Mouse (Mus musculus) right cerebral cortex, postnatal 10 days (tissue): Measurements from ENCODE around the gene Thg1l.

Experiments
- DNase-seq, 2 experiments: peaks; one replicate each; pipeline ENCODE4 v3.0.0; 2021; ENCODE audit warnings: low spot score in 2 of 2

Gene Thg1l

DNA sequence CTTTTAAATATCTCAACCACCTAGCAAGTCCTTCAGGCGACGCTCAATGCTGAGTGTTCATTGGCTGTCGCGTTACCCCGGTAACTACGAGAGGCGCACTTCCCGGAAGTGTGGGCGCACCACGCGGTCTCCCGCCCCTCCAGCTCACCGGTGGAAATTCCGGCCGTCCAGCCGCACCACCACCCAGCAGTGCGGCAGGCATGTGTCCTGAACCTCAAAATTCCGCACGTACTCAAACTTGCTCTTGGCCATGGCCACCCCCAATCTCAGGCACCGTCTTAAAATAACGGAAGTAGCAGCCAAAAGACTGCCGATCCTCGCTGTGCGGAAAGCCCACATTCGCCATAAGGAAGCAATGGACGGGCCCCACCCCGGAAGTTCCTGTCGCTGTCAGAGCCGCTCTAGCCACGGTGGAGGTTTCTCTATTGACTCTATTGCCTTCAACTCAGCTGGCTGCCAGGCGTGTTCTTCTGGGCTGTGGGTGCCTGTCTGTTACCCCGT is at the start of gene Thg1l:
Gene Thg1l, minus strand, starts transcription at position 368 of the 501 bp plus-strand sequence.
- peak; percentile 93 to 94 for DNase-seq

DNA sequence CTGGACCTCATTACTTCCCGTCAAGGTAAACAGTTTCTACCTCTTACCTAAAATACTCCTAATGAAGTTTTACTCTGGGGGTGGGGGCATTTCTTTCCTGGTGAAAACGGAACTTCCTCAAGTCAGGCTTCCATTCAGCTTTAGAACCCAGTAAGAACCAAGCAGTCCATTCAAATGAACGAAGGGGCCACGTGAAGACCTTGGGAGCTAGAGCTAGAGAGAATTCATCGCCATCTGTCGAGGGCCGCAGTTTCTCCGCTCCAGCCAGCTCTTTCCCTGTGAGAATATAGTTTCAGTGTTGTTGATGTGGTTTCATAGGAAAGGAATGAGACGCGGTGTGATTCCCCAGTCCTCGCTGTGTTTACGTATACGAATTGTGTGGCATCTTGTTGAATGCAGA is 36.8 kb upstream of the Thg1l start:
- DNase-seq, result no peak

DNA sequence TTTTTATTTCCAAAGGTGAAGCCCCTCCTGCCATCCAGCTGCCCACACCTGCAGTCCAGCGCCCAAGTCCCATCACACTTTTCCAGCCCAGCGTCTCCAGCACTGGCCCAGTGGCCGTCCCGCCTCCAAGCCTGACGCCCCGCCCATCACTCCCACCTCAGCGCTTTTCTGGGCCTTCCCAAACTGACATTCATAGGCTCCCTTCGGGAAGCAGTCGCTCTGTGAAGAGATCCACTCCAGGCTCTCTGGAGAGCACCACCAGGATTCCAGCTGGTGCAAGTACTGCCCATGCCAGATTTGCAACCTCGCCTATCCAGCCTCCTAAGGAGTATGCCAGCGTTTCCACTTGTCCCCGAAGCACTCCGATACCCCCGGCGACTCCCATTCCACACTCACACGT is 36.3 kb upstream of the Thg1l start:
- DNase-seq, result peak; percentile 29

DNA sequence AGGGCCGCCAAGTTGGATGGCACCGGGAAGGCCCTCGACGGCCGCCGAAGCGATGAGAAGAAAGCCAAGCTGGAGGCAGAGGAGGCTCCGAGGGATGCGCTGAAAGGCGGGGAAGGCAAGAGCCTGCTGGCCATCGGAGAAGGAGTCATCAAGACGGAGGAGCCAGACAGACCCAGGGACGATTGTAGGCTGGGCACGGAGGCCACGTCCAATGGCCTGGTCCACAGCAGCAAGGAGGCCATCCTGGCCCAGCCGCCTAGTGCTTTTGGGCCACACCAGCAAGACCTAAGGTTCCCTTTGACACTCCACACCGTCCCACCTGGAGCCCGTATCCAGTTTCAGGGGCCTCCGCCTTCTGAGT is 25.6 kb upstream of the Thg1l start:
- no peak for DNase-seq

DNA sequence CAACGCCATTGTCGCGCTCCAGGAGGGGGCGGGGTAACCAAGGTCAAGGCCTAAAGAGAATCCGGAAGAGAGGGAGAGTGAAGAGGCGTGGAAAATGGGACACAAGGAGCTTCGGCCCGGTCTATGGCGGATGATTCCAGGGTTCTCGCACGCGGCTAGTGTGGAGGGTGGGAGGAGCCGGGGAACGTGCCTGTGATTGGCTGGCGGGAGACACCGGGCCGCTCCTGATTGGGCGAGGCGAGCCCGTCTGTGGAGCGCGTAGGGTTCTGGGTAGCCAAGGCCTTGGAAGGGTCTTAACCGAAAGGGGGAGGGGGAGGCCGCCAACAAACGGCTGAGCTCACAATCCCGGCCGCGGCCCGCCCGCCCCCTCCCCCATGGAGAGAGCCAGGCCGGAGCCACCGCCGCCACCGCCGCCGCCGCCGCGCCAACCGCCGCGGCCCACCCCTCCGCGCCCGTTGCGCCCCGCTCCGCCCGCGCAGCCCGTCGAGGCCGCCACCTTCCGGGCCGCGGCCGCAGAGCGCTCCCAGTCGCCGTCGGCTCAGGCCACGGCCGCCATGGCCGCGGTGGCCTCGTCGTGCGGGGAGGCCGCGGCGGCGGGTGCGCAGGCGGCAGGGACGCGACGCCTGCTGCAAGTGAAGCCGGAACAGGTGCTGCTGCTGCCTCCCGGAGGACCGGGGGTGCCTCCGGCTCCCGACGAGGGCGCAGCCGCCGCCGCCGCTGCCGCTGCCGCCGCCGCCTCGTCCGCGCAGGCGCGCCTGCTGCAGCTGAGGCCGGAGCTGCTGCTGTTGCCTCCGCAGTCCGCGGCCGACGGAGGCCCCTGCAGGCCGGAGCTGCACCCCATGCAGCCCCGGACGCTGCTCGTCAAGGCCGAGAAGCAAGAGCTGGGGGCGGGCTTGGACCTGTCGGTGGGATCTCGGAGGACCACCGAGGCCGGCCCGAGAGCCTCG is 24.9 kb upstream of the Thg1l start, which contains the start of gene Sox30:
Gene Sox30, plus strand, starts transcription at position 365 of the 947 bp plus-strand sequence.
- DNase-seq, result peak; percentile 73 to 77

DNA sequence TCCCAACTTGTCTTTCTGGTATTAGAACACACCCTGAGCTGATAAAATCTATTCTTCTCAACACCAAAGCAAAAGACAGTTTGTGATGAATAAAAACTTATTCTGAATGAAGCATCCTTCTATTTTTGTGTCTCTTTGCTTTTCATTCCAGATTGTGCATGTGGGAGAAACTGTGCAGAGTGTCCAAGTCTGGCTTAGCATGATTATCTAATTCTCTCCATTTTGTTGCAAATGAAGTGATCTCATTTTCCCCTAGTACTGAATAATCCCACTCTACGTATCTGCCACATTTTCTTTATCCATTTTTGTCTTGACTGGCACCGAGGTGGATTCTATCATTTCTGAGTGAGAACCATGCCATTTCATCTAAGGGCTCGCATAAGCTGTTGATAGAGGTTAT is 20.8 kb upstream of the Thg1l start:
- no peak for DNase-seq

DNA sequence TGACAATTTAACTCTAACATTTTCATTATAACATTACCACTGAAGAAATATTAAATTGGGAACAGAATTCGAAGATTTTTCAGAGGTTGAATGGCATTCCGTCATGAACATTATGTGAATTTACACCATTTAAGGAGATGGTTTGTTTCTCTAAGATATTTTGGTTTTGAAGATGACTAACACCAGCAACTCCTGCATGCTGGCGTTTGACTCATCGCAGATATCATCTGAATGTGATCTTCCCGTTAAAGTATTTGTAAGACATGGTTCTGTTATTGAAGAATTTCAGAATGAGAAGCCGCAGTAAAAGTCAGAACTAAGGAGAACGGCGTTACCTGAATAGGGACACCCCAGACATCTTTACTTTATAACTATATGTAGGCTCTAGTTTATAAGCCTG is 19.2 kb upstream of the Thg1l start:
- no peak for DNase-seq

DNA sequence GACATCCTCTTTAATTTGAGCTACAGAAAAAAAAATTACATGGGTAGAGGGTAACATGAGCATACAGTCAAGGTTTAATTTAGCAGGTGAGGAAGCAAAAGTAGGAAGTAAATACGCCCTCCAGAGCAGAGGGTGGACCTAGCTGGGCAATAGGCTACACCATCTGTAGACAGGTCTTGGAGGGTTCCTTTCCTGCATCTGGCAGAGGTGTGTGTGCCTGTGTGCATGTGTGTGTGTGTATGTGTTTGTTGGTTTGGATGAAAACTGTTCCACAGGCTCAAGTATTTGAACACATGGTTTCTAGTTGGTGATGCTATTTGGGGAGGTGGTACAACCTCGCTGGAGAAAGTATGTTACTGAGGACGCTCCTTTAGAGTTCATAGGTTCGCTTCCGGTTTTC is 18.3 kb upstream of the Thg1l start:
- no peak for DNase-seq

DNA sequence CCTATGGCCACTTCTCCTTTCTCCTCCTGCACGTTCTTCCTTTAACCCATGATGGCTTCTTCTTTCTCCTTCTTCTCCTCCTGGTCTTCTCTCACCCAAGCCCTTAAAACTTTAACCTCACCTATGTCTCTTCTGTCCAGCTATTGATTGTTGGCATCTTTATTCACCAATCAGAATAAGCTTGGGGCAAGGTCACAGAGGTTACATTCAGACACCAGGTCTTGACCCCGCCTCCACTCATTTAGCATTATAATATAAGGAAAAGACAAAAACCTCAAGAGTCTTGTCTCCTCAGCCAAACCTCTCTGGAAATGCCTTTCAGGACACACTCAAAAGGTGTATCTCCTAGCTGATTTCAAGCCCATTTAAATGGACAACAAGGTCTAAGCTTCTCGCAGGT is 13.2 kb upstream of the Thg1l start:
- no peak for DNase-seq

DNA sequence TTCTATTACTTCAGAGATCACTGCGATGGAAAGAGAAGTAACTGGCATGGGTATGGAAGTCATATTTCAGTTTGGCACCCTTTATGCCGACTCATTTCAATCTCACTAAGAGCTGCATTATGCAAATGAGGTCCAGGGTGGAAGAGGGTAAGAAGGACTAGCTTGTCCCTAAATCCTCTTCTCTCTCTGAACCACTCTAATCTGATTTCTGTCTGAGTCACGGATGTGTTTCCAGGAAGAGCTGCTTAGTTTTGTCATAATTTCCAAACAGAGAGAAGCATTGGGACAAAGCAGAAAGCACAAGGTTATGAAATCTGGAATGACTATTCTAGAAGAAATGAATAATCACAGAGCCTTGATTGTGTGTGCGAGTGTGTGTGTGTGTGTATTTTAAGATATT is 11.6 kb upstream of the Thg1l start:
- no peak for DNase-seq

DNA sequence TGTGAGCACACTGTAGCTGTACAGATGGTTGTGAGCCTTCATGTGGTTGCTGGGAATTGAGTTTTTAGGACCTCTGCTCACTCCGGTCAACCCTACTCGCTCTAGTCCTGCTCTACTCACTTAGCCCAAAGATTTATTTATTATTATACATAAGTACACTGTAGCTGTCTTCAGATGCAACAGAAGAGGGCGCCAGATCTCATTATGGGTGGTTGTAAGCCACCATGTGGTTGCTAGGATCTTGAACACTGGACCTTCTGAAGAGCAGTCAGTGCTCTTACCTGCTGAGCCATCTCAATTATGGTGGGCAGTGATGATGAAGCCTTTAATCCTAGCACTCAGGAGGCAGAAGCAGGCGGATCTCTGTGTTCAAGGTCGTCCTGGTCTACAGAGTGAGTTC is 4.7 kb upstream of the Thg1l start:
- no peak for DNase-seq

DNA sequence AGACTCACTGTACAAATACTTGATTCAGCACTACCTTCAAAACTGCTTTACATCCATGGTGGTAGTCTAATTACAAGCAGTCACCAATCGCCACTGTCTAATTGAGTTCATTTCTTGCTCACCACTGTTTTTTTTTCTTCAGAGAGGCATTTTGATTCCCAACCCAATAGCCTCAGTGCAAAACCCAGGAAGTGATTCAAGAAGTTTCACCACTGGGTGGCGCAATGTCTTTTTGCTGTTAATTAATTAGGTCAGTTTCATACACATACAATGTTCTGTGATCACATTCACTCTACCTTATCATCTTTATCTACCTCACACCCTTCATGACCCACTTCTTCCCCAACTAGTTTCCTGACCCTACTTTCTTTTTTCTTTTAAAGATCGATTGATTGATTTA is 4.3 kb upstream of the Thg1l start:
- DNase-seq, result no peak

DNA sequence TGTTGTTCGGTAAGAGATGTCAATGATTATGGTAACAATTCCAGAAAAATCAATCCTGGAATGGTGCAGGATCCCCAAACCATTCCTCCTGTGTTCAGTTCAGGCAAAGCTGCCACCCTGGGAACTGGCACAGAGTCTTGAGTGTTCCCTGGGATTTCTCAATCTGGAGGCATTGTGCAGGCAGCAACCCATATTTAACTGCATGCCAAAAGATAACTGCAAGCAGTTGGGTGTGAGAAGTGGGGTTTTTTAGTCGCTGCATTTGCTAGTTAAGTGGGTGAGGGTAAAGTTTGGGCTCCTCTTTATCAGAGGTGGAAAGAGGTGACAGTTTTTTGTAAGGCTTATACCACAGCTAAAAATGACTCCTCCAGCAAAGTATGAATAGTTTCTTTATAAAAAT is 7.8 kb downstream of the Thg1l start:
- DNase-seq, result peak; percentile 46 to 58

DNA sequence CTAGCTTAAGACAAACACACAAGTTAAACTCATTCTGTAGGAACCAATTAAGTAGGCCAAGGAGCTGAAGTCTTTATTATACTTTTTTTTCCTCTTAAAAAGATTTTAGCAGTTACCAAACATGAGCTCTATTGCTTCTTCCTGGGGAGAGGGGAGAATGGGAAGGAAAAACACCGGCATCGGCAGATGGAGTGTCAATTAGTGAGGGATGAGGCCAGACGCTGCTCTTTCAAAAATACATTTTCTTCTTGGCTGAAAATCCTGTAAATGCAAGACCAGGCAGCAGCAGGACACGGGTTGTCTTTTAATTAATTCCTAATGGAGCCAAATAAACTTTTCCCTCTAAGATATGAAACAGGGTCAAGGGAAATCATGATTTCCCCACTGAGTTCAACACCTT is 8.5 kb downstream of the Thg1l start:
- no peak for DNase-seq

DNA sequence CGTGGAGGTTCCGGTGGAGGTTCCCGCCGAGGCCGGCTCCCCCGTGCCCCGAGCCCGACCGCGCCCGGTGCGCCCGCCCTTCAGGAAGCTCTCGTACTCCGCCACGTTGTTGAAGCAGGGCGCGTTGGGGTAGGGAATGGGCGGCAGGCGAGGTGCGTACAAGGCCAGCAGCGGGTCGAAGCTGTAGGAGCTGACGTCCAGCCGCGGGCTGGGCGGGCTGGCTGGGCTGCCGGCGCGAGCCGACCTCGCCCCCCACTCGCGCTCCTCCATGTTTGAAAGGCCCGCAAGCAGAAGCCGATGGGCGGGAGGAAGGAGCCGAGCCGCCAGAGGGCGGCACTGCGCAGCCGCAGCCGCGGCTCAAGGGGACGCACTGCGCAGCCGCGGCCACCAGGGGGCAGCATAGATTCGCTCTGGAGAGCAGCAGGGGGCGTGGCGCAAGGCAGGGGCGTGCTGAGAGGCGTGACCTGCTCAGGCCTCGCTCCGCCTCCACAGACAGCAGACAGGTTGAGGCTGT is 10.6 kb downstream of the Thg1l start, which contains the start of gene Lsm11:
Gene Lsm11, minus strand, starts transcription at position 293 of the 514 bp plus-strand sequence.
- peak; percentile 94 to 96 for DNase-seq

DNA sequence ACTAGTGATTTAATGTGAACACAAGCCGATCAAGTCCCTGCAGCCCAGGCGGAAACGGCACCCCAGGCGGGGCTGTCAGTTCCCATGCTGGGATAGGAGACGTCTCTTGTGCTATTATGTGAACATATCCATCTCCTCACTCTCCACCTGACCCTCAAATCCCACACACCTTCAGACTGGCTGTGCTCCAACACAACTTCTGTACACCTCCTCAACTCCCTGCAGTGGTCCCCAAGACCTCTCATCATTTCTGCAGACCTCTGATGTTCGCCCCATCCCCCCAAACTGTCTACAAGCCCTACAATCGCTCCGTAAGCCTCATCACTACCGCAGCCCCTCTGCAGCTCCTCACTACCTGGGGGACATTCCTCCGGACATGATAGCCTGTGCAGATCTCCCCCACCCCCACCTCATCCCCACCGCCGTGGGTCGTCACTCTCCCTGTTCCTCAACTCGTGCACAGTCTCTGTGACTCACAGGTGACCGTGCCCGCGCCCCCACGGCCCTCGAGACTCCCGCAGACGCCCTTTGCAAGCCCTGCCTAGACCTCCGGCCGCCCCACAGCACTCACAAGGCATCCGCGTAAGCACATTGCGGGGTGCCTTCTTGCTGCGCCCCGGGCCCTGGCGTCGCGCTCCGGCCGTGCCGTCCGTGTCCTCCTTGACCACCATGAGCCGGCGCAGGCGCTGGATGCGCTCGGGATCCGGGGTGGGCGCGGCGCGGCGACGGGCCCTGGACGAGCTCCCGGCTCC is 11.2 kb downstream of the Thg1l start:
- peak; percentile 44 to 63 for DNase-seq

DNA sequence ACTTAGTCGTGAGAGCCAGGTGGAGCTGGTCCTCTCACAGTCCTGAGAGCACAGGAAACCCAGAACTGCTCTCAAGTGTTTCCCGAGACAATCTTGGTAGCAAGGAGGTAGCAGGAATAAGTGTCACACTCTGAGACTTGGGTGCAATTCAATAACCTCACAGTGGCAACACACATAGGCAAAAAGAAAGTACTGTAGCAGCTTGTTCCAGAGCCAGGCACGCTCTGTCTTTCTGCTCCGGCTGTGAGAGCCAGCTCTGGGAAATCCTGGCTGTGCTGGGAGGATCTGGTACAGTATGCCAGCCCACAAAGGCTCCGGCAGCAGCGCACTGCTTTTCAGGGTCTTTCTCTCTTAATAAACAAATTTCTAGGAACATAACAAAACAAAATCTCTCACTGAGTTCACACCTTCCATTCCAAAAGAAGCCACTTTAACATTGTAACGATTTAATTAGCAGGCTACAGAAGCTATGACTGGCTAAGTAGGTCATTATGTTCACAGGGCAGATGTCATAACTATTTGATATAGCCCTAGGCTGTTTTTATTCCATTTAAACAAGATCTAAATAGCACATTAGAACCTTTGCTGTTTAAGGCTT is 12.1 kb downstream of the Thg1l start:
- peak; percentile 78 to 85 for DNase-seq

DNA sequence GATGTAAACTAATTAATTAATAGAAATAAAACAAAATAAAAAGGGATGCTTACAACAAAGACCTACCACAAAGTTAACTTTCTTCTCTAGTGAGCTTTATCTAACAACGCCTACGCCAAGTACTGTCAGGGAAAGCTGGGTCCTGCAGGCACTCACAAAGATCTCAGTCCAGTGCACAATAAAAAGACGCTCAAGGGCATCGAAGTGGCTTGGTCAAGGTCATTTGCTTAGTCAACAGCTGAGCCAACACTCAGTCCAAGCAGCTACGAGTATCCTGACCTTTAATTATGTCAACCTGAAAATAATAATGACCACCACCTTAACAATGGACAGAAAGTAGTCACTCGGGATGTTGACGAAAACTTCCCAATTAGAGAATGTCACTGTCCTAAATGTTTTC is 13.0 kb downstream of the Thg1l start:
- DNase-seq, result peak in 1 of 2 experiments; percentile 18

DNA sequence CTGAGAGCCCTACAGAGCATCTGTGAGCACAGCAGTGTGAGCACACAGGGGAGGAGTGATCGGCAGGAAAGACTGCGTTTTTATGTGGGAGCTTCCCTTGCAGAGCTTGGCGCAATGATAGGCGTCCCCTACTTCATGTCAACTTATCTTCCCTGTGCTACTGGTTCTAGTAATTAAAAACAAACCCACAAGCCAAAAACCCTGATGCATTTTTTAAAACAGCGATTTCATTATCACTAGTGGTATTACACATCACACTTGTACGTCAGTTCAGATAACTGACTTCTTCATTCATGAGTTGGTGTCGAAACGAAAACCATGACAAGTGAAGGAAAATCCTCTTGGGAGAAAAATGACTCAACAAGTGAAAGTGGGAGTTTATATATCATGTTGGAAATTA is 16.4 kb downstream of the Thg1l start:
- no peak for DNase-seq

DNA sequence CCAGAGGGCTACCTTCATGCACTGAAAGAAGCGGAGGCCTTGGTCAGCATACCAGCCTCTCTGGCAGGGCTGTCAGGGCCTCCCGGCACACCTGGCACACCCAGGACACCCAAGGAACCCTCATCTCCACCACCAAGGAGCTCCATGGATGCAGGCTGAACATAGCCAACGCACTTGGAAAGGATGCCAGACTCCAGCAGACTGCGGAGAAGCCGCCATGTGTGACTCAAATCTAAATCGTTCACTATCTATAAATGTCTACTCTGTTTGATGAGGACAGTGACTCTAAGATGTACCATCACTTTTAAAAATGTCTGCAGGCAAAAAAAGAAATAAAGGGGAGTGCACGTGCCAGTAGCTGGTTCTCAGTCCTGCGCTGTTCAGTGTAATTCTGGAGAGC is 17.8 kb downstream of the Thg1l start:
- DNase-seq, result peak in 1 of 2 experiments; percentile 57

DNA sequence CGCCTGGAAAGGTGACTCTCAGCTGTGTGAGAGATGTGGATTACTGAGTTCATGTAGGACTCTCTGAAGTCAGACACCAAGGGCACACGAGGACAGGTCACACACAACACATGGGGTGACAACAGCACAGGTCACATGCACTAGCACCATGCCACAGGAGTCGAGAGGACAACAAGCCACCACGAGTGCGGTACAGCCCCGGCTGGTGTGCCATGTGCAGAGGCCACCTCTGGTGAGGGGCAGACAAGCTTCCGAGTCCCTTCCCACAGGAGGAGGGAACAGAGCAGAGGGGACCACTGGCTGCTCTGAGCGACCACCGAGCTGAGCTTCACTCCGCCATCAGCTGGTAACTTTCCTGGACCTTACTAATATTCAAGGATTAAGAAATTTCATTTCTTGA is 22.5 kb downstream of the Thg1l start:
- no peak for DNase-seq

DNA sequence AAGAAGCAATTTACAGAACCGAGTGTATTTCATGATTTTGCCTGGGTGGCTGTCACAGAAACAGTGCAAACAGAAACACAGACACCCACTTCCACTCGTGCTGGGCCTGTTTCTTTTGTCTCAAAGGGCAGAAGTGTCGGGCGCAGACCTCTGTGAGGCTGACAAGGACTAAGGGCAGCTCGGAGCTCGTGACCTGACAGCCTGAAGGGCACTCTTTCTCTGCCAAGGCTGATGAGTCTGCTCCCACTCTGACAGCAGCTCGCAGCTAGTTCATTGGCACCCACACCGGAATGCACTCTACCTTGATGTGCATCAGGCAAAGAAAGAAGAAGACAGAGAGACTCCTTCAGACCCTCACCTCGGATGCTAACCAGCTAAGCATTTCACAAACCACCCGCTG is 25.8 kb downstream of the Thg1l start:
- no peak for DNase-seq
